Mouse (Mus musculus): ENCODE measurements at regions not wholly inside any gene's neighbourhood (a gene's known extent, or its start where the extent isn't known, plus 50 kb on each side); places are given as distances from the start of the nearest gene placed in this dataset.

- peak; percentile 20 for DNase-seq
Observed at GRCm38 (mm10) chr8:10760851-10761693, 247.2 kb downstream of the Irs2 start.

GRCm38 (mm10) chr8:10760231-10760630 lies 248.0 kb downstream of the Irs2 start:
- no peak for DNase-seq

DNA sequence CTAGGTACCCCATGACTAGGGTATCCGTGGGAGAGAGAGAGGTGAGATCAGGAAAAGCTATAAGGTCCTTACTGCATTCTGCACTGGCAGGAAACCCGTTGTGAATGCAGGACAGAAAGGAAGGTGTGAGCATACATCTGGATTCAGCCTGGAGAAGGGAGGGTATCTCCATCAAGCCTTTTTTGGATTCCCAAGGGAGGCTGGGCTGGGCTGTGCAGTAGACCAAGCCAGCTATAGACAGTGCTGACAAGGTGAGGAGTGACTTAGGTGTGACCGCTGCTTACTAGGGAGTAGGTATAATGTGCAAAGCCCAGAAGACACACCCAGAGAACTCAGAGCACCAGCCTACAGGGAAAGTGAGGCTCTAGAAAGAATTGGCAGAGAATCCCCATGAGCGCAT lies 250.1 kb downstream of the Irs2 start:
- no peak for DNase-seq

GRCm38 (mm10) chr8:10754986-10755308 lies 253.3 kb downstream of the Irs2 start:
- DNase-seq = no peak

DNA sequence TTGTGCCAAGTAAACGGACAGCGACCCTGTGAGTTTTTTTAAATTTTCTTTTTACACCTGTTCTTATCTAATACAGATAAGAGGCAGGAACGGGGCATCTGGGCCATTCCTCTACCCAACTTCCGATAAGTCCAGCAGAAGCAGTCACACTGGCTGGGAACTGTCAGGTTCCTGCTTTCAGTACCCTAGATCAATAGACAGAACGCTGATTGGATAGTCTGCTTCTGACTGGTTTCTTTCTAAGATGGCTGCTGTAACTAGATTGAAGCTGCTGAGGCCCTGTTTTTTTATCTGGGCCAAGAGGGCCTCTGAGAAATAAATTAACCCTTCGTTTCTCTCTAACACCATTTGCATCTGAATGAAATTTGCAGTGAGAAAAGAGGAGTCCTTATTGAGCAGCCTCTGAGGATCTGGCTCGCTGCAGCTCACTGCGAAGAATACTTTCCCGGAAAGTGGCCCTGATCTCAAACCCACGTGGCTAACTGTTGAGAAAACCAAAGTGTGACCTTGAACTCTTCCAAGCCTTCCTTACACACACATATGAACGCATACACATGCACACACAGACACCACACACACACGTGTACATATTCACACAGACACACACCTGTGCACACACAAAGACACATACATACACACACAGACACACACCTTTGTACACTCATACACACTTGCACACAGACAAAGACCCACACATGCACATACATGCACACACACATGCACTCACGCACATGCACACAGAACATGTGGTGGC lies 253.8 kb downstream of the Irs2 start:
- no peak for DNase-seq

DNA sequence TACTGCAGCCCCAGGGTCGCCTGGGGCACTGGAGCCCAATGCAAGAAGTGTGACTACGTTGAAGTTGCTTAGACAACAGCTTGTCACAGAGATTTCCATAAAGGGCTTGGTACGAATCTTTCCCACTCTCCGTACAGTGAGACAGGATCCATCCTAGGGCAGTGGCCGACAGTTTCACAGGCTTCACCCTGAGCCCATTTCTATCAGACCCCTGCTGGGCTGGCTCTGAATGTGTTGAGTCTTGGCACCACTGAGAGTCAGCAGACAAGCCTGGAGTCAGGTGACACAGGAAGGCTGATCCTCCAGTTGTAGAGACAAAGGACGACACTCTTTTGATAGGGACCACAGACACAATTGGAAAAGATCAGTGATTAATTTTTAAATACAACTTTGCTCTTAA lies 255.2 kb downstream of the Irs2 start:
- DNase-seq = no peak

GRCm38 (mm10) chr8:10747150-10747549 lies 261.1 kb downstream of the Irs2 start:
- no peak for DNase-seq

DNA sequence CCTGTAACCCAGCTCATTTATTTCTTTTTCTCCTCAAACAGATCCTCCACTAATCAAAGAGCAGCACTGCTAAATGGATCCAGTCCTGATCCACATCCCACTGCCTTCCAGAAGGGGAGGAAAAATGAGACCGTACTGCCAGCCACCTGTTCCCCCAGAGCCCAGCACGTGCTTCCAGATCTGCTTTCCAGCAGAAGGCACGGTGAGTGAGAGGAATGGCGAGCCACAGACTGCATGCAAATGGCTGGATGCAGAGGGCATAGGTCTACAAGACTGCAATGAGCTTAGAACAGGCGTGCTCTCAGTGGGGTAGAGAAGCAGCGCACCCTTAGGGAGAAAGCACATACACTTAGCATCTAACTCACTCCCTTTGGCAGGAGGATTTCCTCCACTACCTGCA lies 265.0 kb downstream of the Irs2 start:
- peak; percentile 14 for DNase-seq

DNA sequence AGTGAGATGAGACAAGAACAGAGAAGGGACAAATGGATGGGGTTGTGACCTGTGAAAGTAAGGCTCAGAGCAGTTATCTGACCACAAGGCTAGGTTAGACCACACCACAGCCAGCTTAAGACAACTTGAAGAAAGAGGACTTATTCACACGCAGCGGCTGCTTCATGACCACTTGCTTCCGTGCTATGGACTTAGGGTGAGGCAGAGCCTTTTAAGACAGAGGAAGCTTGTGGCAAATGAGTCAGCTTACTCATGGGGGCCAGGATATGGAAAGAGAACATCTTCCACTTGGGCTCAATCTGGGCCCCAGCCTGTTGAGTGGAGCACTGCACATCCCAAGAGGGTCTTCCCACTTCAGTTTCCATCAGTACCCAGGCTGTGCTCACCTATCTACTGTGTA lies 267.4 kb downstream of the Irs2 start:
- no peak for DNase-seq

DNA sequence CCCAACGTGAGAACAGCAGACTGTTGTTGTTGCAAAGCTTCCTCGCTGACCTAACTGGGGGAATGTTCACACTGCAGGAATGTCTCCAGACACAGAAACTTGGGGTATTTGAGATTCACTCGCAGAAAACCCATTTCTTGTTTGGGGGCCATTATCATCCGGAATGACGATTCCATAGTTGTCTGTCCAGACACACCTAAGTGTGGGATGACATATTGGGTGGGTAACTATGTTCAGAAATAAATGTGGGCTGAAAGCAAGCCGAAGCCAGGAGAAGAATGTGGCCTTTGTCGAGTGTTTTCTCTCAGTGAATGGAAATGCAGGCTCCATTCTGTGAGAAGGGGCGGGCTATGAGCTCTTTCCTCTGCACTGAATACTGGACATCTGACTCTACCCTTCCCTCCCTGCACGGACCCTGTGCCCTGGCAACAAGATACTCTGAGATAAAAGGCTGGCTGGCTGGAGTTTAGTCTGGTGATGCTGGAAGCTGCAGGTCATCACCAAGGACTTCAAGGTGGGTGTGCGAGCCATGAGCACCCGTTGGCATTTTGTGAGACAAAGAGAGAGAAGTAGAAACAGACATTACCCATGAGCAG lies 269.7 kb downstream of the Irs2 start:
- DNase-seq = no peak

DNA sequence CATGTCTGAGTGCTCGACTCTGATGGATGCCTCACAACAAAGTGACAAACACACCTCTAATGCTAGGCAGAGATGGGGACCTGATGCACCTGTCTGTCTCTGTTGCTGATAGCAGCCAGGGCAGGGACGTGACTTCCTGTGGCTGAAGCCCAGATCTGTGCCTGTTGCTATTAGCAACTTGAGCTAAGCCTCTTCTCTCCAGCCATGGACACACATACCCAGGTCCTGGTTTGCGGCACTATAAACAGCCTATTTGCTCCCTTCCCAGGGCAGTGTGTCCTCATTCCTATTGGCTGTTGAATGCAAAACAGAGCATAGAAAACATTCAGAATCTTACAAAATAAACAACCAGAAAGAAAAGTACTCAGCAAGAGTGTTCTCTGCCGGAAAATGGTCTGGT lies 273.5 kb downstream of the Irs2 start:
- DNase-seq = no peak

- no peak for DNase-seq
Observed at GRCm38 (mm10) chr8:10723332-10723731, 284.9 kb downstream of the Irs2 start.

- peak; percentile 13 for DNase-seq
Observed at GRCm38 (mm10) chr8:10722742-10723141, 285.5 kb downstream of the Irs2 start.

DNA sequence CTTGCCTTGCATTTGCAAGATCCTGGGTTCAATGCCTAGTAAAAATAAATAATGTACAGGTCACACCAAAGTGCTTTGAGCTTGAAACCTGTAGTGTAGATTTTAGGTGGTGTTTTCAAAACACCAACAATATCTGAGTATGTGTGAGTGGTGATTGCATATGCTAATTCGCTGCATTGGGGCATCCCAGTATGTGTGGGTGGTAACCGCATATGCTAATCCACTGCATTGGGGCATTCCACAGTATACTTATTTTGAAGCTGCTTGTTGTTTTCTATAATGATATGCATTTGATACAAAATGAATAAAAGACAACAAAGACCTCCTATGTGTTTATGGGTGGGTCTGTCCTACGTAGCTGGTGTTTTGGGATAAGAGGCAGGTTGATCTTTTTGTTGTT lies 285.9 kb downstream of the Irs2 start:
- no peak for DNase-seq

- no peak for DNase-seq
Observed at GRCm38 (mm10) chr8:10721146-10721862, 287.0 kb downstream of the Irs2 start.

GRCm38 (mm10) chr8:10720398-10720797 lies 287.9 kb downstream of the Irs2 start:
- no peak for DNase-seq

GRCm38 (mm10) chr8:10719411-10719810 lies 288.8 kb downstream of the Irs2 start:
- DNase-seq = no peak

GRCm38 (mm10) chr8:10717297-10717696 lies 291.0 kb downstream of the Irs2 start:
- DNase-seq = no peak

DNA sequence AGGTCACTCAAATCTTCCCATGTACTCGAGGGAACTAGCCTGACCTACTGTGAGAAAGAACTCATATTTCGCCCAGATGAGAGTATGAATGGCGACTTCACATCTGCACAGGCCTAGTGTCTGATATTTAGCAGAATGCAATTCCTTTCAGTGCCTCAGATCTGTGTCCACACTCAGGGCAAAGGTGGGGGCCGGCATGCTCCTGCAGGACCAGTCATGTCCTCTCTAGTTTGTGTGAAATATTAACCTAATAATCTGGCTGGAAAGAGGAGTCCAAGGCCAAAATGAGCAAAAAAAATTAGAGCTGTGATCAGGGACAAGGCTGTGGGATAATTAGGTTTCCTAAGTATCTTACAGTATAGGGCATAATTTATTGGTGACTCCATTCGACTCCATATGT lies 292.1 kb downstream of the Irs2 start:
- no peak for DNase-seq

DNA sequence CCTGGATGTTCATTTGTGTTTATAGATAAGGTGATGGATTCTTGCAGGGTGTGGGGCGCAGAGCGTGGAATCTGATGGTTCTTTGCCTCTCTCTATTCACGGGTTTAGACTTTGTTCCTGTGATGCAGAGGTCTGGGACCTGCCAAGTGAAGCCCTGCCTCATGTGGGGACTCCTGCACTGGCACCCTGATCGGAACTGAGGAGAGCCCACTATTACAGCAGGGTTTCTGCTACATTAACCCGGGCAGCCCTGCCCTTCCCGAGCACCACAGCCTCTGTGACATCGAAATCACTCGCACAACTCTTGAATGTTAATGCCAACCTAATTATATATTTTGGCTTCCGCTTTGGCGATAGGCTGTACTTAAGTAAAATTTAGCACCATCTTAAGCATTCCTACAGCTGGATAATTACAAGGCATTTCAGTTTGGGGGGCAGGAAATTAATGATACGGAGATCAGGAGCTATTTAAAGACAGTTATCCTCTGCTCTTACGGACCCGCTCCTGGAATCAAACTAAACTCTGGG lies 294.7 kb downstream of the Irs2 start:
- DNase-seq = no peak

DNA sequence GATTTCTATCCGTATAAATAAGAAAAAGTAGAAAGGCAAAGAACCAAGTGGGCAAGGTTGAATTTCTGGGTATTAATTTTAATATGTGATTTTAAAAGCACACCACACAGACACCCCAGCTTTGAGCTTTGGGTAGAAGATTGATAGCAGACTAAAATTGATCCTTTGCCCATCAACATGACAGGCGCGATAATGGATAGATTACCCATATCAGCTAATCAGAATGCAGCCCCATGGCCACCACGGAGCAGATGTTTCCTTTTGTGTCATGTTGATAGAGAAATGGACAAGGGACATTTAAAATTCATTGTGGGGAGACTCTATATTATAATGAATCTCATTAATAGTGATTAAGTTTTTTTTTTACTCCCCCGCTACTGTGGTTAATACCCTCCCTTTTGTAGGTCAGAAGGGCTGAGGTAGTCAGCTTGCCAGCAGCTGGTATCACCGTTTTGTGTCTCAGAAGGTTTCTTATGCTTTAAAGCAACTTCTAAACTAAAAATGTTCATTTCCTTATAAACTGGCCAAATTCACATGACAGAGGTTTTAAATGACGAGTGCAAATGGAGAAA lies 296.1 kb downstream of the Irs2 start:
- no peak for DNase-seq

DNA sequence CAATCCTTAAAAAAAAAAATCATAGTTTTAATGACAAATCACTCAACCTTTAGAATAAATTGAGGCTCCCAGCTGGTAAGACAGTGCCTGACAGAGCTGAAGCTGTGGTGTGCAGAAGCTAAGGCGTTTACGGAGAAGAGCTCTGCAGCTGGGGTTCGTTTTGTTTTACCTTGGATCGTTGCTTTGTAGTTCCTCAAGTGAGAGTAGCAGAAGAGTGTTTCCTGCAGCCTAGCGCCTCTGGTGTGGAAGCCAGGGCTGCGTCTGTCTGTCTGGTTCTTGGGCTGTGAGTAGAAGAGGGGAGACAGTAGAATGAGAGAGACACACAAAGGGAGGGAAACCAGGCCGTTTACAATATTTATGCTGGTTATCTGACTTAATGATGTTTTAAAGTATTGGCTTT lies 296.8 kb downstream of the Irs2 start:
- no peak for DNase-seq

DNA sequence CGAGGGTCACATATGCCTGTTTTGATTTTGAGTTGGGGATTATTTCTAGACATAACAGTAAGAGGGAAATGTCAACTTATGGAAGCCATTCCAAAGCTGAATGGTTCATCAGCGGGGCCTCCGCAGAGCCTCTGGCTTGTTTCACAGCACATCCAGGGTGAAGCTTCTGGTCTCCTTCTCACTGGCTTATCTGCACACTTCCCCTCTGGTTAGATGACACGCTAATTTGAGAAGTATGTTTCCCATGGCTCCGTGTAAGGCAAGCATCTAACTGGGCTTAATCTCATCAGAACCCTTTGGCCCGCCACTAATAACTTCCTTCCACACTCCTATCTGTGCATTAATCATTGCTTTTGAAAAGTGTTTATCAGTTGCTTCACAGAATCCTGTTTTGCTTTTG lies 299.7 kb downstream of the Irs2 start:
- DNase-seq = no peak

Data from layer of hippocampus, adult 9-11 months (tissue).